Mouse (Mus musculus) CD8-positive naive resting alpha-beta T cell, adult 57 days (primary cell): ENCODE data around the gene Slc10a7. TPM values are rescaled to one million over a fixed set of nuclear protein-coding genes. Genes with fewer than 3 reads are reported as not detected.

ENCODE experiments used
- total RNA-seq: library from RNA; stranded (reverse); gene quantifications from one replicate; pipeline ENCODE4 v1.2.4, GENCODE M21; 2023

The Slc10a7 gene
- 28.5 TPM for total RNA-seq

DNA sequence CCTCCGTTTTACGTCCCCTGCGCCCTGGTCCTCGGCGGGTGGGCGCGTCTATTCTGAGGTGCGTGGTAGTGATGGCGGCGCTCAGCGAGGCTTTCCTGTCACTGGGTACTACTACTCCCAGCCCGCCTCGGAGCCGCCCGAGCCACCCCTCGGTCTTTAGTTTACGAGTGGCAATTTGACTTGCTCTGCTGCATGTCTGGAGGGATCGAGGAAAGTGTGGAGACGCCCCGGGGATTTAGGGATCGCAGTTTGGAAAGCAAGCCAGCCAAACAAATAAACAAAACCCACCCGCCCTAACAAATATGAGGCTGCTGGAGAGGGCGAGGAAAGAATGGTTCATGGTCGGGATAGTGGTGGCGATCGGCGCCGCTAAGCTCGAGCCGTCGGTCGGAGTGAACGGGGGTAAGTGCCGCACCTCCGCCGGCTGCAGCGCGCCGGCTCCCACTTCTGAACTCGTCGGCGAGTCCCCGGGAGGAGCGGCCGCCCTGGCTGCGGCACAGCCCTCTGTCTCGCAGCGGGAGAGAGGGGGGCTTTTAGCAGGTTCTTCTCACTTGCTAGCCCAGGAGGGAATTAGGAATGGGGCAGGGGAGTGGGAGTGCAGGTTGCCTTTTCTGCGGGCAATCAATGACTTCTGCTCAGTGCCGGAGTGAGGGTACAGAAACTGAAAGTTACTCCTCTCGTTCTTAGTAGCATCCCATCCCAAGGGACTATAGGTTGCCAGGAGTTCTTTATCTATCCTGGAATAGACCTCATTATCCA, at the start of gene Slc10a7:
Gene Slc10a7 (plus strand): TSS at position 74 of the 759 bp plus-strand sequence.

GRCm38 (mm10) chr8:78508719-78509272, 350 bp upstream of the Slc10a7 start, which contains the start of gene Rbmxl1:
Gene Rbmxl1 (minus strand): TSS chr8:78508898.

Other genes with a start within 250 kb of the Slc10a7 start
- not detected for gene Pou4f2, start 72.7 kb upstream of the Slc10a7 start, total RNA-seq
- gene Rbmxl1, start 448 bp upstream of the Slc10a7 start, total RNA-seq = 62.2 TPM